Mouse (Mus musculus): ENCODE measurements at regions not wholly inside any gene's neighbourhood (a gene's known extent, or its start where the extent isn't known, plus 50 kb on each side); places are given as distances from the start of the nearest gene placed in this dataset.

DNA sequence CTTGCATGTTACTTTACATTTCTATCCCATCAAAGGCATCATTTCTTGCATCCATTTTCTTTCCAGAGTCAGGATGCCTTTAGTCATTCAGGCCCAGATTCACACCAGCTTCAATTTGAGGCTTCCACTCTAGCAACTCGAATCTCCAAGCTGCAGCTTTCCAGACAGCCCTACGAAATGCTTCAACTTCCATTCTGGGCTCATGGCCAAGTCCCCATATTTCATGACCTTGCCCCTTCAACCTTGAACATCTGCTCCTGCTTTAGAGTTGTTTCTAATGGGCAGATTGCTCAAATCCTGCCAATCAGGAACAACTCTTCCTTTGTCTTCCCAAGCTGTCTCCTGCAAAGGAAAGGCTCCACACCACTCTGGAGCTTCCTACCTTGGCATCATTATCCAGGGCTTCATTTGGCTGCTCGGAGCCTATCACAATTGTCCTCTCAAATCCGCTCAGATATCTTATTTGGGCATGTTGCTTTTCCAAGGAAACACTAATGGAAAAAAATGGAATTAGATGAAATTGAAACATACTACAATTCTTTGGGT lies 104.4 kb upstream of the Prr30 start:
- no peak for ATAC-seq (replicated peaks; ENCODE audit: low FRiP score)

DNA sequence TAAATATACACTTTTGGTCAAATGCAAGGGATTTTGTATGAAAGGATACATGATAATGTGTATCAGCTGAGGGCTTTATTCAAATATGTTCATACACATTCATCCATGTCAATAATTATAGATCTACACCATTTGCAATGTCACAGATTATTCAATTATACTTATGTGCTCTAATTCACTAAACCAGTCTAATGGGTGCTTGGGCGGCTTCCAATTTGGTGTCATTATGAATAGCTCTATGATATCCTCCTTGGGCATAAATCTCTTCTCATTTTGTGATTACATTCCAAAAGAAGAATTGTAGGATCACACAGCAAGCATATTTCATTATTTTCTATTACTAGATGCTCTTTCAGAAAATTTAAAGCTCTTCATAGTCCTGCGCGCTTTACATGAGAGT lies 97.7 kb upstream of the Prr30 start:
- WGBS: 91% methylated on average over 3 of the region's 3 CpGs
- Histone ChIP-seq H3K4me3 (ENCODE audit: low read depth, low read length) (no peak overlapping the region), H3K36me3 (ENCODE audit: control insufficient read depth, insufficient read depth, low read length) (no peaks in the 10 kb centered on the region), H3K27ac (ENCODE audit: low read depth, low read length) (no peak overlapping the region), H3K4me2 (ENCODE audit: low read depth, low read length, severe bottlenecking) (no peak overlapping the region), H3K9ac (ENCODE audit: low read length) (no peak overlapping the region), H3K9me3 (ENCODE audit: control insufficient read depth, low read length) (no peaks in the 10 kb centered on the region), H3K27me3 (ENCODE audit: control insufficient read depth, insufficient read depth, low read length) (no peaks in the 10 kb centered on the region), H3K4me1 (replicated peaks; ENCODE audit: control insufficient read depth, insufficient read depth, low read length) (no peaks in the 10 kb centered on the region)
- DNase-seq (ENCODE audit: low spot score): no peak
- no peak for ATAC-seq (replicated peaks; ENCODE audit: low FRiP score)

More for the DNA sequence above, 104.4 kb upstream of the Prr30 start:
- WGBS: 78% methylated on average over 4 of the region's 4 CpGs
- DNase-seq (ENCODE audit: low spot score): no peak
- Histone ChIP-seq H3K27me3 (ENCODE audit: control insufficient read depth, insufficient read depth, low read length) (no peaks in the 10 kb centered on the region), H3K4me1 (replicated peaks; ENCODE audit: control insufficient read depth, insufficient read depth, low read length) (no peaks in the 10 kb centered on the region), H3K4me3 (ENCODE audit: low read depth, low read length) (no peak overlapping the region), H3K9me3 (ENCODE audit: control insufficient read depth, low read length) (no peaks in the 10 kb centered on the region), H3K9ac (ENCODE audit: low read length) (no peak overlapping the region), H3K4me2 (ENCODE audit: low read depth, low read length, severe bottlenecking) (no peak overlapping the region), H3K27ac (ENCODE audit: low read depth, low read length) (no peak overlapping the region), H3K36me3 (ENCODE audit: control insufficient read depth, insufficient read depth, low read length) (no peaks in the 10 kb centered on the region)

DNA sequence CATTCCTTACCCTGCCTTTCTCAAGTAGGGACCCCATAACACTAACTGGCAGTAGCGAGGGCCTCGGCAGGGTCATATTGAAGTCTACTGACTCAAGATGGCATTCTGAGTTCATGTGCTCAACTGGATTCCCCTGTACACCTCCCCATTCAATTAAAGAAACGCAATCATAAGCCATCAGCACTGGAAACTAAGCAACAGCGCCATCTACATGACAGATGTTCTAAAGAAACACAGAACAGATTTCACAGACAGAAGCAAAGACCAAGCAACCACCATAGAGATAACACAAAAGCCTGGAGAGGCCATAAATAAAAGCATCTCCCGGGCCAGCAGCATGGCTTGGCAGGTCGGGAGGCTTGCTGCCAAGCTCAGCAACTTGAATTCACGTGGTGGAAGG lies 94.6 kb upstream of the Prr30 start:
- Histone ChIP-seq H3K4me2 (ENCODE audit: low read depth, low read length, severe bottlenecking) (no peak overlapping the region), H3K27ac (ENCODE audit: low read depth, low read length) (no peak overlapping the region), H3K4me1 (replicated peaks; ENCODE audit: control insufficient read depth, insufficient read depth, low read length) (no peaks in the 10 kb centered on the region), H3K9ac (ENCODE audit: low read length) (no peak overlapping the region), H3K4me3 (ENCODE audit: low read depth, low read length) (no peak overlapping the region), H3K9me3 (ENCODE audit: control insufficient read depth, low read length) (no peaks in the 10 kb centered on the region), H3K36me3 (ENCODE audit: control insufficient read depth, insufficient read depth, low read length) (no peaks in the 10 kb centered on the region), H3K27me3 (ENCODE audit: control insufficient read depth, insufficient read depth, low read length) (no peaks in the 10 kb centered on the region)
- 37% methylated on average over 7 of the region's 7 CpGs for WGBS
- DNase-seq (ENCODE audit: low spot score): no peak
- peak; percentile 55 for ATAC-seq (replicated peaks; ENCODE audit: low FRiP score)

DNA sequence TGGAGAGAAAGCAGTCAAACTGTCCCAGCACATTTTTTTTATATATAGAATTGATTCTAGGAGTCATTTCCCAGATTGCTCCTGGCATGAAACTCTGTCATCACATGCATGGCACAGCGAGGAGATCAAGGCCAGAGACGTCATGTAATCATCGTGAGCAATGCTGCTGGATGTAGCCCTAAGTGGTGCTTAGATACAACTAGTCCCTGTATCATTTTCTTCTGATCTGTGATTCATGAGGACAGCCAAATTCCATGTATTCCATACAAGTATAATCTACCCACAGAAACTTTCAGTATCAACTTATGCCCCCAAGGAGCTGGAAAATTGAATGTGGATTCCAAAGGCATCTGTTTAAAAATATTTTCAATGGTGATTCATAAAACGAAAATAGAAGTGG lies 87.6 kb upstream of the Prr30 start:
- H3K27me3 ChIP-seq (ENCODE audit: control insufficient read depth, insufficient read depth, low read length): no peaks in the 10 kb centered on the region
- H3K9me3 ChIP-seq (ENCODE audit: control insufficient read depth, low read length): no peaks in the 10 kb centered on the region
- H3K9ac ChIP-seq (ENCODE audit: low read length): no peak overlapping the region
- H3K27ac ChIP-seq (ENCODE audit: low read depth, low read length): no peak overlapping the region
- H3K4me1 ChIP-seq (replicated peaks; ENCODE audit: control insufficient read depth, insufficient read depth, low read length): no peaks in the 10 kb centered on the region
- 91% methylated on average over 4 of the region's 4 CpGs for WGBS
- ATAC-seq (replicated peaks; ENCODE audit: low FRiP score) (no peak), DNase-seq (ENCODE audit: low spot score) (no peak)
- no peak overlapping the region for H3K4me3 ChIP-seq (ENCODE audit: low read depth, low read length)
- no peaks in the 10 kb centered on the region for H3K36me3 ChIP-seq (ENCODE audit: control insufficient read depth, insufficient read depth, low read length)
- no peak overlapping the region for H3K4me2 ChIP-seq (ENCODE audit: low read depth, low read length, severe bottlenecking)

DNA sequence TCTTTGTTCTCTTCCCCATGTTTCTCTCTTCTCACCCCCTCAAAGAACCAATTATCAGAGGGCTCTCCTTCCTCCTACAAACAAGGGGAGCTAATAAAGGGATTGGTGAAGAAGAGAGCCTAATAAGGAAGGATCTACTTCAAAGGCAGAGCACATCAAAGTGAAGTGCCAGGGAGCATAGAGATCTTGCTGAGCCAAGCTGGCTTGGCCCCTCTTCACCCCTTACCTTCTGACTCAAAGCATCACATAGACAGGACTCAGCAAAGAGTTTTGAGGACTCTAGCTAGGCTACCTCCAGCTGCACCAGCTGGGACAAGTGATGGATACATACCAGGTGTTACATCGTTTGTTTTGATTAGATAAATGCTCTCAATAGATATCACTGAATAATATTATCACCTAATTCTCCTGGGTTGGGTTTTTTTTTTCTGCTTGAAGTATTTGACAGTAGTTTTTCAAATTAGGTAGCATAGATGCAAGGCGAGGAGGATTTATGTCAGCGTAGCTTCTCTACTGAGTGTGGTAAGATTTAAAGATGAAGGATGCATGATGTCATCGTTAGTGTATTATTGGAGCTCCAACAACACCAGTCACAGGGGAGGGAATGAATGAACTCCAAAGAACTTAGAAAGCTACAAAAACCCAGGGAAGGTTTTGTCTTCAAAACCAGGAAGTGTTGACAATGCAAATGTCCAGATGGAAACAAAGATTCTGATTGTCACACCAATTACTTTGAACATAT lies 69.1 kb upstream of the Prr30 start:
- ATAC-seq (replicated peaks; ENCODE audit: low FRiP score) (peak; percentile 85), DNase-seq (ENCODE audit: low spot score) (no peak)
- H3K27me3 ChIP-seq (ENCODE audit: control insufficient read depth, insufficient read depth, low read length): no peaks in the 10 kb centered on the region
- no peak overlapping the region for H3K9ac ChIP-seq (ENCODE audit: low read length)
- no peaks in the 10 kb centered on the region for H3K4me1 ChIP-seq (replicated peaks; ENCODE audit: control insufficient read depth, insufficient read depth, low read length)
- no peak overlapping the region for H3K4me2 ChIP-seq (ENCODE audit: low read depth, low read length, severe bottlenecking)
- H3K9me3 ChIP-seq (ENCODE audit: control insufficient read depth, low read length): no peaks in the 10 kb centered on the region
- peak overlapping the region; percentile 14; the same call in 1 of the 2 replicates for H3K27ac ChIP-seq (ENCODE audit: low read depth, low read length)
- 54% methylated on average over 4 of the region's 4 CpGs for WGBS
- H3K36me3 ChIP-seq (ENCODE audit: control insufficient read depth, insufficient read depth, low read length): no peaks in the 10 kb centered on the region
- no peak overlapping the region for H3K4me3 ChIP-seq (ENCODE audit: low read depth, low read length)

DNA sequence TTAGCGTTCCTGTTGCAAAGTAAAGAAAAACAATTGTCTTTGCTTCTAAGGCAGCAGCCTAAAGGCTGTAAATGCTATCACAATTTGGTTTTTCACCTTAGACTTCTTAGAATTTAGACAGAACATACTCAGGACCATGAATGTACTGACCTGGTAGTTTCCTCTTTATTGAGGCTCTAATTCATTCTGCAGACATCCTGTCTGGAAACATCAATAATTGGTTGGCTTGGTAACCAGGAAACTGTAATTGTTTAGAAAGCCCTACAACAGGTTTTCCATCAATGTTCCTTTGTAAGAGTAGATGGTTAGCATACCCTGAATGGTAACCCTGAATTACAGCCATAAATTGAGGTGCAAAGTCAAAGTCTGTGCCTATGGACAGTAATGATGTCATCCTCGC lies 67.4 kb upstream of the Prr30 start:
- Histone ChIP-seq H3K4me1 (replicated peaks; ENCODE audit: control insufficient read depth, insufficient read depth, low read length) (no peaks in the 10 kb centered on the region), H3K9me3 (ENCODE audit: control insufficient read depth, low read length) (no peaks in the 10 kb centered on the region), H3K36me3 (ENCODE audit: control insufficient read depth, insufficient read depth, low read length) (no peaks in the 10 kb centered on the region), H3K4me3 (ENCODE audit: low read depth, low read length) (no peak overlapping the region), H3K9ac (ENCODE audit: low read length) (no peak overlapping the region), H3K27ac (ENCODE audit: low read depth, low read length) (no peak overlapping the region), H3K27me3 (ENCODE audit: control insufficient read depth, insufficient read depth, low read length) (no peaks in the 10 kb centered on the region), H3K4me2 (ENCODE audit: low read depth, low read length, severe bottlenecking) (no peak overlapping the region)
- 89% methylated on average over 2 of the region's 2 CpGs for WGBS
- DNase-seq (ENCODE audit: low spot score) (no peak), ATAC-seq (replicated peaks; ENCODE audit: low FRiP score) (no peak)
